Mouse (Mus musculus) c-Kit-negative CD71-positive TER-119-positive erythroid progenitor cells, embryonic 14.5 days (primary cell): ENCODE results near the gene Traf6.
"Not testable (repeated sequence)": the region's sequence is repeated elsewhere in the genome, so short reads cannot be mapped to it uniquely, and the experiment has no call there.

Source experiments
- DNase-seq: peaks from one replicate; pipeline ENCODE4 v3.0.0-alpha.2; 2013; ENCODE audit warnings: low read depth, low spot score

The Traf6 gene

GRCm38 (mm10) chr2:101693577-101694215, 15.5 kb downstream of the Traf6 start:
- DNase-seq, result no peak

GRCm38 (mm10) chr2:101695584-101695983, 17.4 kb downstream of the Traf6 start:
- no peak for DNase-seq

DNA sequence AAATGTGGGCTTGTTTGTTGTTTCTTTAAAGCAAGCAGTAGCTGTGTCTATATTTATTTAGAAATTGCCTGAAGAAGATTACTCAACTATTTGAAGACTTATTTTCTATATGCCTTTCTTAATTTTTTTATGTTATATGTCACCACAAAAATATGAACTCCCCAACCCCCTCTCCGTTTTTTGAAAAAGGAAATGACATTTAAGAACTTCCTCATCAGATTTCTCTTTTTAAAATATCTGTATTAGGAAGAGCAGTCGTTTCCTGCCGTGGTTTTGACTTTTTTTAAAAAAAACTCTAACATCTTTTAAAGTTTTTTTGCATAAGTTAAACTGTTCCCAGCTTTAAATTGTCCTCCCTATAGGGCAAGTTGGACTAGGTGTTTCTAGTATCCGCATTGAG, 21.1 kb downstream of the Traf6 start:
- no peak for DNase-seq

DNA sequence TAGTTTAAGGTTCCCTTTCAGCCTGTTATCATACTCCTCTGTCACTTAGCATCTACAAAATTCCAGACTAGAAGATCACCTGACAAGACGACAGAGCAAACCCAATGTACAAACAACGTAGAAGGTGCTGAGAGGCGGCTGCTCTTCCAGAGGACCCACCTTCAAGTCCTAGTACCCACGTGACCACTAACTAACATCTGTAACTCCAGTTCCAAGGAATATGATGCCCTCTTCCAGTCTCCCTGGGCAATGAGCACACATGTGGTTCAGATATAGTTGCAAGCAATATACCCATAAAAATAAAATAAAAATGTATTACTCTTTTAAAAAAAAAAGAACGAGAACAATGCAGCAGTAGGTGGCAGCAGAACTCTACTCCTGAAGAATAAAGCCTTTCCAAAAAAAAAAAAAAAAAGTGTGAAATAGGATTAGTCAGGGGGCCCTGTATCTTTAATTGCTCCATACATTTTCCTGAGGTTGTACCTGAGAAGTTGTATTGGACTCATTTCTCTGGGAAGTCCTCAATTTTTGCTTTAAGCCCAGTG, 27.8 kb downstream of the Traf6 start:
- no peak for DNase-seq

DNA sequence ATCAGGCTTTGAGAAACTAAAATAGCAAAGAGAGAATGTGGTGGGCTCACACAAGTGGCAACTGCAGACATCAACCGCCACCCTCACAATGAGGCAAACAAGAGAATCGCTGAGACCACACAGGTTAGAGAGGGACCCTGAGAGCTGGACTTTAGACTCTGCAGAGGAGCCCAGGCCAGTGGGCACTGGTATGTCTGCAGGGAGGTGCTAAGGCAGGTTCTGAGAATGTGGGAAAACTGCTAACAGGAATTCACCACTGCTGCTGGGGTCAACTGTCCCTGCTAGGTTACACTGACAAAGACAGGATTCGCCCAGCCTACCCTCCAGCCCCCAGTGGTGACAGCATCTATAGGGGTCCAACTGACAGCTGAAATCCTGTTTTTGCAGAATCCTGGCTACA, 33.4 kb downstream of the Traf6 start:
- DNase-seq, result no peak

DNA sequence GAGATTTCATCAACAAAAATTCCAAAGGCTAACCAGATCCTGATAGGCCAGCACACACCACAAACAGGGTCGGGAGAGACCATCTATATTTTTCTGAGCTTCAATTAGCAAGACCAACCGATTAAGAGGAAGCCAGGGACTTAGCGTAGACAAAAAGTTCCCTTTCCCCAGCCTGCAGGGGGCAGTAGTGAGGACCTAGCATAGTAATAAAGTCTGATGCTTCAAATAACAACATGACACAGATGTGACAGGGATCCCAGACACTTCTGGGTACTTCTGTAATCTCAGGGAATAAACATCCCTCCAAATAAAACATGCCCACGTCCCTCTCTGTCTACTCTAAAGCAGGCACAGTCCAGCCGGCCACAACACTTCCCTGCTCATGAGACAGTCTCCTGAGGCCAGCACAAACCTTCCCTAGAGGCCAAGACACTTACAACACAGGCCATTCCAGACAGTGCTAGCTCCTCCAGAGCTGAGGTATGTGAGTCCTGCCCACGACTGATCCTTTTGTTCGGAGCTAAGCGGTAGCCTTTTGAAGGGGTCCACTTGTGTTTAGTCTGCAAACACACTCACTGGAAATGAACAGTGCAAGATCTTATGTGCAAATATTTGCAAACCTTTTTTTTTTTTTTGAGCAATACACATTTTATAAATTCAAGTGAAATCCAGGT, 37.6 kb downstream of the Traf6 start:
- DNase-seq, result no peak

GRCm38 (mm10) chr2:101717162-101717561, 38.9 kb downstream of the Traf6 start:
- no peak for DNase-seq

GRCm38 (mm10) chr2:101721835-101722234, 43.6 kb downstream of the Traf6 start:
- DNase-seq, result no peak

- no peak for DNase-seq
Observed at GRCm38 (mm10) chr2:101722370-101723332, 44.4 kb downstream of the Traf6 start.

GRCm38 (mm10) chr2:101723333-101723881, 45.2 kb downstream of the Traf6 start:
- DNase-seq, result no peak

GRCm38 (mm10) chr2:101727787-101728186, 49.6 kb downstream of the Traf6 start:
- DNase-seq, result no peak

GRCm38 (mm10) chr2:101729472-101729871, 51.2 kb downstream of the Traf6 start:
- DNase-seq, result no peak

GRCm38 (mm10) chr2:101730972-101731371, 52.7 kb downstream of the Traf6 start:
- DNase-seq, result no peak

GRCm38 (mm10) chr2:101732777-101733210, 54.6 kb downstream of the Traf6 start:
- DNase-seq, result no peak

- no peak for DNase-seq
Observed at GRCm38 (mm10) chr2:101733564-101733963, 55.3 kb downstream of the Traf6 start.

- DNase-seq, result no peak
Observed at GRCm38 (mm10) chr2:101739914-101740313, 61.7 kb downstream of the Traf6 start.

GRCm38 (mm10) chr2:101741653-101742052, 63.4 kb downstream of the Traf6 start:
- no peak for DNase-seq

DNA sequence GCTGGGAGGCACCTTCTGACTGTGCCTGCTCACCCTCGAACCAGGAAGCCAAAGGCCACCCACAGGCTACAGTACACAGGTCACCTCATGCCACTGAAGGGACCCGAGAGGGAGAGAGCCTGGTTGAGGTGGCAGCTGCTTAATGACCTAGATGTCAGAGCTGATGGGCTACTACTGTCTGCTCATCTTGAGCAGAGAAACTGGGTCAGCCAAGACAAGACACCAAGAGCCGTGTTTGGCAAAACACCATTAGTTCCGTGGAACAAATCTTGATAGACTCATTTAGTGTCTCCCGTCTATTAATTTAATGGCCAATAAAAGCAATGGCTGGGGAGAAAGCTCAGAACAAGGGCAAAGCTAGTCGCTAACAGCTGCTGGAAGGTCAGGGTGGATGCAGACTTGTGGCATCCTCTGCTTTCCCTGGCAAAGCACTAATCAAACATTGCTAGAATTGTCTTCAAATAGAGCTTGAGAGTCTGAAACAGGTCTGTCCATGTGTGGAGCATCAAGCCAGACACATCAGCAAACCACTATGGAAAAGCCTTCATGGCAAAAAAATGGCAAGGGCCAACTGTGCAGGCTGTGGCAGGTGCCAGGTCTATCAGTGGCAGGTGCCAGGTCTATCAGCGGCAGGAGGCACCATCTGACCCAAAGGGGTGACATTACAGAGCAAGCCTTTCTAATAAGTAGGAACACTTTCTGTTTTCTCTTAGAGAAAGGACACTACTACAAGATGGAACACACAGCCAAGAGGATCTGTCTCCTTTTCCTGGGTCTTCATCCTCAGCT, 64.0 kb downstream of the Traf6 start:
- no peak for DNase-seq

DNA sequence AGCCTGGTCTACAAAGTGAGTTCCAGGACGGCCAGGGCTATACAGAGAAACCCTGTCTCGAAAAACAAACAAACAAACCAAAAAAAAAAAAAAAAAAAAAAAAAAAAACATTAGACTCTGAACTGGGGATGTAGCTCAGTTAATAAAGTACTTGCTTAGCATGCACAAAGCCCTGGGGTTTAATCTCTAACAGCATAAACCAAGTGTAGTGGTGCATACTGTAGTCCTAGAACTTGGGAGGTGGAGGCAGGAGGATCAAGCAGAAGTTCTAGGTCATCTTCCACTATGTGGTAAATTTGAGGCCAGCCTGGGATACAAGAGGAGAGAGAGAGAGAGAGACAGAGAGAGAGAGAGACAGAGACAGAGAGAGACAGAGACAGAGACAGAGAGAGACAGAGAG, 67.4 kb downstream of the Traf6 start:
- DNase-seq, result not testable (repeated sequence)

- DNase-seq, result no peak
Observed at GRCm38 (mm10) chr2:101746537-101746936, 68.3 kb downstream of the Traf6 start.
